Mouse (Mus musculus) midbrain, embryonic 11.5 days (tissue): ENCODE measurements around the gene Cdkl2. TPM values are rescaled to one million over a fixed set of nuclear protein-coding genes. Genes with fewer than 3 reads are reported as not detected.

Experiments used
- ATAC-seq: fragments of 200-750 bp; cut with Nextera tagmentation; 2 replicates; pipeline ENCODE4 v1.8.0; 2017; ENCODE audit warnings: moderate TSS enrichment, moderate library complexity; ENCODE audit not compliant: low FRiP score
- DNase-seq: peaks from one replicate; pipeline ENCODE4 v3.0.0; 2015; ENCODE audit warnings: low spot score; ENCODE audit errors: missing footprints
- H3K27ac ChIP-seq: fragments of 300-500 bp; sonication (generic); 2 replicates; pipeline ENCODE4 v1.5.1; 2014; ENCODE audit warnings: low read depth, low read length
- H3K27me3 ChIP-seq: fragments of 300-500 bp; sonication (generic); 2 replicates; pipeline ENCODE4 v1.6.1; 2014; ENCODE audit warnings: mild to moderate bottlenecking, low read length, moderate library complexity, mixed read lengths; ENCODE audit not compliant: control insufficient read depth, insufficient read depth
- H3K36me3 ChIP-seq: fragments of 300-500 bp; sonication (generic); 2 replicates; pipeline ENCODE4 v1.6.1; 2014; ENCODE audit warnings: mild to moderate bottlenecking, low read length, moderate library complexity, mixed read lengths; ENCODE audit not compliant: control insufficient read depth, insufficient read depth
- H3K4me1 ChIP-seq: fragments of 300-500 bp; sonication (generic); 2 replicates; pipeline ENCODE4 v1.6.1; 2014; ENCODE audit warnings: low read length; ENCODE audit not compliant: control insufficient read depth, insufficient read depth
- H3K4me2 ChIP-seq: fragments of 300-500 bp; sonication (generic); 2 replicates; pipeline ENCODE4 v1.6.1; 2014; ENCODE audit warnings: mild to moderate bottlenecking, moderate library complexity
- H3K4me3 ChIP-seq: fragments of 300-500 bp; sonication (generic); 2 replicates; pipeline ENCODE4 v1.5.1; 2014; ENCODE audit warnings: low read depth, low read length
- H3K9ac ChIP-seq: fragments of 300-500 bp; sonication (generic); 2 replicates; pipeline ENCODE4 v1.6.1; 2014; ENCODE audit warnings: low read length
- H3K9me3 ChIP-seq: fragments of 300-500 bp; sonication (generic); 2 replicates; pipeline ENCODE4 v1.6.1; 2016; ENCODE audit warnings: low read length; ENCODE audit not compliant: control insufficient read depth
- WGBS: fragments of 180-500 bp; shearing (Covaris S2); extraction: QIAGEN DNeasy Blood & Tissue Kit; methylation state at CpG from one replicate; pipeline ENCODE4 v1.1.7; 2014; 5-methylcytosine and 5-hydroxymethylcytosine counted together
- polyA plus RNA-seq: library from polyadenylated mRNA; unstranded; fragments of >200 nt; fragmentation: Nextera tagmentation; extraction: Ambion mirVana; gene quantifications from 2 replicates; pipeline ENCODE4 v1.2.1, GENCODE M21; 2014

Gene Cdkl2
- polyA plus RNA-seq, 1 experiment from 2014 or later, result 0.48 TPM

DNA sequence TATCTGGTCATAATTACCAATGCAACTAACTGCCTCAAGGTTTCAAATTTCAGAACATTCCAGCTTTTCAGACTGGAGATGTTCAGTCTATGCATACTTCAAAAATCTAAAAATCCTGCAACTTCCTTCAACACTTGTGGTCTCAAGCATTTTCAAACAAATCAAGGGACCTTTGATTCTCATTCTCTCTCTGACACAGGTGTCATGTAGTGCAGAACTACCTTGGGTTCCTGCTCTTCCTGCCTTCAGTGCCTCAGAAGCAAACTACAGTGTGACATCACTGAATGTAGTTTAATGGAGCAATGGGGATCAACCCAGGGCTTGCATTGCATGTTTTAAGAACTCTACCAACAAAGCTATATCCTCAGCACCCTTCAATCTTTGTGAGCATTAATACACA, 35.1 kb upstream of the Cdkl2 start:
- no peaks in the 10 kb centered on the region for H3K36me3 ChIP-seq
- no peaks in the 10 kb centered on the region for H3K27me3 ChIP-seq
- H3K4me3 ChIP-seq, result no peak overlapping the region
- no peak overlapping the region for H3K9ac ChIP-seq
- H3K4me1 ChIP-seq, result peaks cover 11% of the 10 kb centered on the region
- no peak for ATAC-seq
- no peak overlapping the region for H3K4me2 ChIP-seq
- H3K27ac ChIP-seq, result no peak overlapping the region
- H3K9me3 ChIP-seq, result no peaks in the 10 kb centered on the region
- peak; percentile 61 for DNase-seq

DNA sequence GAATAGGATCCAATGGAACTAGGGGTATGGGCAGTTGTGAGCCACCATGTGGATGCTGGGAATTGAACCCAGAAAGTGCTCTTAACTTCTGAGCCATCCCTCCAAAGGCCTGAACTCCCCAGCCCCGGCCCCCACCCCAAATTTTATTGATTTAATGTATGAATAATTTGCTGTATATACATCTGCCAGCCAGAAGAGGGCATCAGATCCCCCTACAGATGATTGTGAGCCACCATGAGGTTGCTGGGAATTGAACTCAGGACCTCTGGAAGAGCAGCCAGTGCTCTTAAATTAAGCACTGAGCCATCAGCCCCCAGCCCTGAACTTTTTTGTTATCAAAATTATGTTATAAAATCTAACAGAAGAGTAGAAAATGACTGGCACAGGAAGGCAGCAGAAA, 32.6 kb upstream of the Cdkl2 start:
- peaks cover 1% of the 10 kb centered on the region; the same call in 1 of the 2 replicates for H3K4me1 ChIP-seq
- no peak for DNase-seq
- H3K4me2 ChIP-seq, result no peak overlapping the region
- no peak overlapping the region for H3K4me3 ChIP-seq
- no peaks in the 10 kb centered on the region for H3K9me3 ChIP-seq
- WGBS, result 86% methylated on average over 1 of the region's 1 CpGs
- no peak for ATAC-seq
- no peak overlapping the region for H3K9ac ChIP-seq
- no peak overlapping the region for H3K27ac ChIP-seq
- H3K36me3 ChIP-seq, result no peaks in the 10 kb centered on the region
- no peaks in the 10 kb centered on the region for H3K27me3 ChIP-seq

- Histone ChIP-seq H3K27me3 (no peaks in the 10 kb centered on the region), H3K4me2 (no peak overlapping the region), H3K4me3 (no peak overlapping the region), H3K36me3 (peaks cover under 1% of the 10 kb centered on the region; the same call in 1 of the 2 replicates), H3K9me3 (no peaks in the 10 kb centered on the region), H3K27ac (no peak overlapping the region), H3K4me1 (no peaks in the 10 kb centered on the region), H3K9ac (no peak overlapping the region)
- 87% methylated on average over 14 of the region's 14 CpGs for WGBS
- ATAC-seq (no peak), DNase-seq (peak; percentile 23)
Measured at GRCm38 (mm10) chr5:92074061-92074460, 30.4 kb upstream of the Cdkl2 start.

DNA sequence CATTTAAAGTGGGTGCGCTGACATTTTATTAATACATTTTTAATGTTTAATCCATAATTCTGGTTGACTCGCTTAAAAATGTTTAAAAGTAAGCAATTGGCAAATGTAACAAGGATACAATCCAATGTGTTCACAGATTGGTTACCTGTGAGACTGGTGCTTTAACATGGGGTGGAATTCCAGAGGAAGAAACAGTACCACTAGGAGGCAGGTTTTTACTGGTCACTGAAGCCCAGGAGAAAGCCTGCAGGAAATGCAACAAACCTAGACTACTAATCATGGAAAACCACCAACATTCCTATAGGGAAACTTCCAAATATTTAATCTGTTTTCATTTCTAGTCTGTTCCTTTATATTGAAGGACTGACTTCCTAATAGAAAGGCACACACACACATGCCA, 19.5 kb upstream of the Cdkl2 start:
- H3K36me3 ChIP-seq, result peaks cover 15% of the 10 kb centered on the region; the same call in 1 of the 2 replicates
- no peak overlapping the region for H3K9ac ChIP-seq
- H3K27ac ChIP-seq, result no peak overlapping the region
- H3K4me3 ChIP-seq, result no peak overlapping the region
- H3K27me3 ChIP-seq, result no peaks in the 10 kb centered on the region
- no peak for DNase-seq
- 93% methylated on average over 2 of the region's 2 CpGs for WGBS
- H3K9me3 ChIP-seq, result no peaks in the 10 kb centered on the region
- no peak for ATAC-seq
- no peaks in the 10 kb centered on the region for H3K4me1 ChIP-seq
- H3K4me2 ChIP-seq, result no peak overlapping the region

DNA sequence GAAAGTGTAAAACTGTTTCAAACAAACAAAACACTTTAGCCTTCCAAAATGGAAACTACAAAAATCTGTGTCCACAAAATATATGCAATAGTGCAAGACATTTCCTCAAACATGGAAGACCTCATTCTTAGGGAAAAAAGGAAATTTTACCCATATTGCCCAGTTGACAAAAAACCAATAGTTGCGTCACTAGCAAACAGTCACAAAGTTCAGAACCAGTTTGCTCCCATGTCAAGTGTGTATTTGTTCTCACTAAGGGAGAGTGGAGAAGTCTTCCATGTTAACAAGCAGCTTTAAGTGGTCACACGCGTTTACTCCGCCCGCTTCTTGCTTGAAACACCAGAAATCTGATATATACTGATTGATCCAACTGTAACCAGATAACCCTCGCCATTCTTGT, 9.2 kb upstream of the Cdkl2 start:
- no peak for ATAC-seq

GRCm38 (mm10) chr5:92050419-92050818, 6.7 kb upstream of the Cdkl2 start:
- peaks cover 6% of the 10 kb centered on the region; the same call in 1 of the 2 replicates for H3K36me3 ChIP-seq
- H3K27ac ChIP-seq, result no peak overlapping the region
- H3K4me3 ChIP-seq, result no peak overlapping the region
- H3K27me3 ChIP-seq, result no peaks in the 10 kb centered on the region
- ATAC-seq, result no peak
- no peaks in the 10 kb centered on the region for H3K4me1 ChIP-seq
- no peak overlapping the region for H3K4me2 ChIP-seq
- 85% methylated on average over 3 of the region's 3 CpGs for WGBS
- H3K9ac ChIP-seq, result no peak overlapping the region
- H3K9me3 ChIP-seq, result no peaks in the 10 kb centered on the region
- DNase-seq, result no peak

More for the DNA sequence above, 9.2 kb upstream of the Cdkl2 start:
- Histone ChIP-seq H3K9ac (no peak overlapping the region), H3K4me1 (no peaks in the 10 kb centered on the region), H3K4me2 (no peak overlapping the region), H3K27ac (no peak overlapping the region), H3K27me3 (no peaks in the 10 kb centered on the region), H3K36me3 (peaks cover 15% of the 10 kb centered on the region; the same call in 1 of the 2 replicates), H3K9me3 (no peaks in the 10 kb centered on the region), H3K4me3 (no peak overlapping the region)
- DNase-seq, result no peak
- 95% methylated on average over 6 of the region's 6 CpGs for WGBS

- peaks cover 3% of the 10 kb centered on the region for H3K27me3 ChIP-seq
- peaks cover 5% of the 10 kb centered on the region for H3K4me1 ChIP-seq
- ATAC-seq (peak; percentile 100), DNase-seq (peak; percentile 96)
- peak overlapping the region; percentile 63 for H3K9ac ChIP-seq
- peak overlapping the region; percentile 73 for H3K4me3 ChIP-seq
- H3K36me3 ChIP-seq, result no peaks in the 10 kb centered on the region
- H3K9me3 ChIP-seq, result no peaks in the 10 kb centered on the region
- WGBS, result under 1% methylated on average over 68 of the region's 68 CpGs
- H3K27ac ChIP-seq, result no peak overlapping the region
- H3K4me2 ChIP-seq, result peak overlapping the region; percentile 100
Measured at GRCm38 (mm10) chr5:92042377-92043348, 1.0 kb downstream of the Cdkl2 start.

DNA sequence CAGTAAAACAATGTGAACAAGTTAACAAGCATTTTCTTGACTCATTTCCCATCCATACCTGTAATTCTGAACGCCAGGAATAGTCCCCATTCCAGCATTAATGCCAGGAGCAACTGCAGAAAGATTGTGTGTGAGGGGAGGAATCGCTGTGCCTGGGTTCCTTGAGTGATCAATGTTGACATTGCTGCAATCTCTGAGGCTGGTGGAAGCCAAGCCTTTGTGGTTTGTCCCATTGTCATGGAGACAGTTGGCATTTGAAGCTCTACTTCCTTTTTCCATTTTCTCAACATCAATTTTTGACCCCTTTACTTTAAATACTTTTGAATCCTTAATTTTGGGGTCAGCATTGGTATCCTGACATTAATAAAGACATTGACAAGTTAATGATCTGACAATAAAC, 23.7 kb downstream of the Cdkl2 start:
- Histone ChIP-seq H3K27me3 (no peaks in the 10 kb centered on the region), H3K27ac (no peak overlapping the region), H3K4me2 (no peak overlapping the region), H3K4me3 (no peak overlapping the region), H3K9ac (no peak overlapping the region), H3K36me3 (no peaks in the 10 kb centered on the region), H3K9me3 (no peaks in the 10 kb centered on the region), H3K4me1 (no peaks in the 10 kb centered on the region)
- WGBS, result 60% methylated on average over 2 of the region's 2 CpGs
- DNase-seq, result no peak
- ATAC-seq, result no peak

- Histone ChIP-seq H3K9me3 (no peaks in the 10 kb centered on the region), H3K36me3 (no peaks in the 10 kb centered on the region), H3K9ac (no peak overlapping the region), H3K27ac (no peak overlapping the region), H3K4me2 (no peak overlapping the region), H3K4me1 (no peaks in the 10 kb centered on the region), H3K27me3 (no peaks in the 10 kb centered on the region), H3K4me3 (no peak overlapping the region)
- DNase-seq, result no peak
- WGBS, result 85% methylated on average over 7 of the region's 7 CpGs
- ATAC-seq, result no peak
Measured at GRCm38 (mm10) chr5:92011756-92012155, 31.9 kb downstream of the Cdkl2 start.
